ENCODE assay signal across 22 mouse cellular contexts in genomic region chr2:121776219-121776618, GRCm38 (mm10). TPM values are rescaled to one million over a fixed set of nuclear protein-coding genes. Genes with fewer than 3 reads are reported as not detected.
DNase-seq lines count a peak whose midpoint lies in the region; ATAC-seq lines count a peak whose summit lies in the region.
"Had no signal": no experiment of that assay in that cellular context is flagged by ENCODE, and none has a peak within 500 bp of the region (broad histone marks: within the 10 kb centered on the region; RNA-seq: fewer than 3 reads in every experiment).

No protein-coding gene starts in this region.

- no peak overlapping the region for H3K9ac ChIP-seq in hindbrain, embryonic 13.5 days
- H3K9ac ChIP-seq in hindbrain, embryonic 12.5 days, result no peak overlapping the region
- H3K9ac ChIP-seq: forebrain, embryonic 13.5 days; forebrain, postnatal 0 days; heart, embryonic 15.5 days; hindbrain, embryonic 15.5 days had no signal

- H3K36me3 ChIP-seq in hindbrain, embryonic 13.5 days, result no peaks in the 10 kb centered on the region
- H3K36me3 ChIP-seq in hindbrain, embryonic 12.5 days, result no peaks in the 10 kb centered on the region
- H3K36me3 ChIP-seq: embryonic facial prominence, embryonic 10.5 days; heart, embryonic 15.5 days; hindbrain, embryonic 15.5 days had no signal

- H3K4me3 ChIP-seq in hindbrain, embryonic 13.5 days, result no peak overlapping the region
- no peak overlapping the region for H3K4me3 ChIP-seq in hindbrain, embryonic 12.5 days
- H3K4me3 ChIP-seq: embryonic facial prominence, embryonic 10.5 days; forebrain, embryonic 13.5 days; heart, adult 2 months; heart, embryonic 15.5 days; hindbrain, embryonic 15.5 days had no signal

- no peak for ATAC-seq in hindbrain, embryonic 13.5 days (ENCODE audit: low FRiP score)
- ATAC-seq in hindbrain, embryonic 12.5 days (ENCODE audit: low FRiP score), result no peak
- ATAC-seq: forebrain, embryonic 13.5 days; forebrain, postnatal 0 days; intestine, embryonic 16.5 days had no signal

- H3K9me3 ChIP-seq in hindbrain, embryonic 13.5 days, result no peaks in the 10 kb centered on the region
- H3K9me3 ChIP-seq in hindbrain, embryonic 12.5 days (replicated peaks), result no peaks in the 10 kb centered on the region
- H3K9me3 ChIP-seq: embryonic facial prominence, embryonic 10.5 days; forebrain, embryonic 13.5 days; heart, embryonic 15.5 days; hindbrain, embryonic 15.5 days had no signal

- WGBS in hindbrain, embryonic 13.5 days, result 84% methylated on average over 7 of the region's 7 CpGs
- 88% methylated on average over 7 of the region's 7 CpGs for WGBS in hindbrain, embryonic 12.5 days

- no peaks in the 10 kb centered on the region for H3K27me3 ChIP-seq in hindbrain, embryonic 13.5 days
- no peaks in the 10 kb centered on the region for H3K27me3 ChIP-seq in hindbrain, embryonic 12.5 days
- H3K27me3 ChIP-seq: forebrain, embryonic 13.5 days; heart, embryonic 15.5 days; hindbrain, embryonic 15.5 days had no signal

- DNase-seq in right cerebral cortex, postnatal 25 days, result peak; percentile 16
- no peak for DNase-seq in right cerebral cortex, postnatal 14 days
- peak; percentile 21 for DNase-seq in adrenal gland, postnatal 25 days
- DNase-seq in telencephalon, adult 2 months (ENCODE audit: low read depth, low spot score), result peak; percentile 45
- no peak for DNase-seq in kidney, adult 11 months
- no peak for DNase-seq in gastrocnemius, adult 18-20 months (ENCODE audit: low spot score)
- DNase-seq: cerebellum, adult 11-12 months; cerebellum, adult 9-11 months; cerebellum, postnatal 36 days; forebrain, postnatal 0 days; gastrocnemius, postnatal 10 days; heart, adult 2 months; heart, postnatal 14 days had no signal

- peak overlapping the region; percentile 48; the same call in 1 of the 2 replicates for H3K27ac ChIP-seq in hindbrain, embryonic 13.5 days
- H3K27ac ChIP-seq in hindbrain, embryonic 12.5 days, result no peak overlapping the region
- H3K27ac ChIP-seq: embryonic facial prominence, embryonic 10.5 days; forebrain, embryonic 13.5 days; heart, adult 2 months; heart, embryonic 15.5 days; hindbrain, embryonic 15.5 days had no signal

- H3K4me2 ChIP-seq in hindbrain, embryonic 13.5 days, result no peak overlapping the region
- H3K4me2 ChIP-seq in hindbrain, embryonic 12.5 days (replicated peaks), result no peak overlapping the region
- H3K4me2 ChIP-seq: forebrain, embryonic 13.5 days; heart, embryonic 11.5 days; heart, embryonic 15.5 days; hindbrain, embryonic 15.5 days had no signal

- peaks cover 17% of the 10 kb centered on the region for H3K4me1 ChIP-seq in hindbrain, embryonic 13.5 days (replicated peaks)
- peaks cover 5% of the 10 kb centered on the region; the same call in 1 of the 2 replicates for H3K4me1 ChIP-seq in hindbrain, embryonic 12.5 days
- H3K4me1 ChIP-seq: heart, embryonic 15.5 days had no signal

RNA-seq across cellular contexts. Expression of gene Frmd5, which starts 30.7 kb away (rescaled TPM):
- 28.8 and 33.0 TPM in 2 replicates for polyA plus RNA-seq in hindbrain, embryonic 13.5 days (2015; fragmentation: Nextera tagmentation; extraction: Ambion mirVana)
- polyA plus RNA-seq in hindbrain, embryonic 12.5 days (2016; fragmentation: Nextera tagmentation; extraction: Ambion mirVana), result 26.5 and 32.1 TPM in 2 replicates
- total RNA-seq in adrenal gland, postnatal 25 days (2021), result 185 and 208 TPM in 2 replicates
- total RNA-seq in gastrocnemius, adult 18-20 months (2021), result under 1 TPM in 1 of 2 experiments, not detected in 1; 0.09 TPM
- total RNA-seq: hematopoietic stem cell, adult 5-6 weeks had no signal

Comparison
In these comparisons a context has a peak if more than half of its experiments do, and no peak if none do; other contexts are left out.
1. DNase-seq: peak in right cerebral cortex, postnatal 25 days (single experiment), adrenal gland, postnatal 25 days (single experiment) and telencephalon, adult 2 months (single experiment); none in right cerebral cortex, postnatal 14 days (single experiment), kidney, adult 11 months (single experiment) and gastrocnemius, adult 18-20 months (single experiment).
2. RNA of gene Frmd5, which starts 30.7 kb away (total RNA-seq): 185 to 208 TPM in adrenal gland, postnatal 25 days; 0.09 TPM in gastrocnemius, adult 18-20 months; every median in the first group is over 100 times any median in the second.